Mouse (Mus musculus) heart, postnatal 14 days (tissue): Measurements from ENCODE around the gene Gid4. TPM values are rescaled to one million over a fixed set of nuclear protein-coding genes. Genes with fewer than 3 reads are reported as not detected.
"Not testable (repeated sequence)": the region's sequence is repeated elsewhere in the genome, so short reads cannot be mapped to it uniquely, and the experiment has no call there.

Experiments
- DNase-seq, 2 experiments: peaks; one replicate each; pipeline ENCODE4 v3.0.0; 2021 to 2022
- intact Hi-C: fragments of 180-260 bp; cut with DNase I; formaldehyde crosslinking; loops from one replicate; pipeline ENCODE4 v1.15.1; 2025
- total RNA-seq, 2 experiments: library from RNA; stranded (reverse); gene quantifications; 2 replicates each; pipeline ENCODE4 v1.2.3; 2021

The Gid4 gene
- total RNA-seq, 2 experiments from 2014 or later = 34.4 to 35.7 TPM

DNA sequence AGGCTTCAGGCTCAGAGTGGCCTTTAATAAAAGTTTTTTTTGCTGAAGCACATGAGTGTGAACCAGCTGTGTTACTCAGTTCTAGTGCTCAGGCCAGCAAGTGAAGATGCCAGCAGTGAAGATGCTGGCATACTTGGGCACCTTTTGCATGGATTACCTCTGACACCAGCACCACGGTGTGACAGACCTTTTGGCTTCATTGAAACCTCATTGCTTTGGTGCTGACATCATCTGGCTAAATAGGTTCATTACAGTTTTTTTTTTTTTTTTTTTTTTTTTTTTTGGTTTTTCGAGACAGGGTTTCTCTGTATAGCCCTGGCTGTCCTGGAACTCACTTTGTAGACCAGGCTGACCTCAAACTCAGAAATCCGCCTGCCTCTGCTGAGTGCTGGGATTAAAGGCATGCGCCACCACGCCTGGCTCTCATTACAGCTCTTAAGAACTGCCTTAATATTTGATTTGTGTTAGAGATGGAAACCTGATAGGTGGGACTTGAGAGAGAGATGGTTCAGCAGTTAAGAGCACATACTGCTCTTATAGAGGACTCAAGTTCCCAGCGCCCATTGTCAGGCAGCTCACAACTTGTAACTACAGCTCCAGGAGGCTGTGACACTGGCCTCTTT is 5.2 kb downstream of the Gid4 start:
- peak in 1 of 2 experiments; percentile 2 for DNase-seq
- intact Hi-C loops = no loop called here

- intact Hi-C loops = no loop called here
- no peak for DNase-seq
Observed at GRCm38 (mm10) chr11:60423006-60423405, 6.1 kb downstream of the Gid4 start.

- DNase-seq = no peak
- intact Hi-C loops = no loop called here
Observed at GRCm38 (mm10) chr11:60426417-60426816, 9.5 kb downstream of the Gid4 start.

GRCm38 (mm10) chr11:60427628-60428027 is 10.7 kb downstream of the Gid4 start:
- intact Hi-C loops = no loop called here
- DNase-seq = no peak

DNA sequence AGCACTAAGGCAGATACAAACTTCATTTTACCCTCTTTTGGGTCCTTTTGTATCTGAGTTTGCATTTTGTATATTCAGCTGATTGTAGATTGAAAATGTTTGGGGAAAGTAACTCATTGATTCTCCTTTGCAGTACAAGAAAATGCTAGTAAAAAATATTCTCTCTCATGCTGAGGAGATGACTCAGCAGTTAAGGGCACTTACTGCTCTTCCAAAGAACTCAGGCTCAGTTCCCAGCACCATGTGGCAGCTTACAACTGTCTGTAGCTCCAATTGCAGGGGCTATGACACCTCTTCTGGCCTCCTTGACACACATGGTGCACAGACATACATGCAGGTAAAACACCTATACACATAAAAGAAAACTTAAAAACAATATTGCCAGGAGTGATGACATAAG is 16.6 kb downstream of the Gid4 start:
- DNase-seq = no peak
- intact Hi-C loops = no loop called here

GRCm38 (mm10) chr11:60435133-60435532 is 18.2 kb downstream of the Gid4 start:
- no peak for DNase-seq
- intact Hi-C loops = no loop called here

GRCm38 (mm10) chr11:60436618-60437017 is 19.7 kb downstream of the Gid4 start:
- no peak for DNase-seq
- intact Hi-C loops = no loop called here

- DNase-seq, intact Hi-C loops: not testable (repeated sequence)
Observed at GRCm38 (mm10) chr11:60439621-60440020, 22.7 kb downstream of the Gid4 start.

- DNase-seq = no peak
- intact Hi-C loops = no loop called here
Observed at GRCm38 (mm10) chr11:60440176-60440575, 23.2 kb downstream of the Gid4 start.

GRCm38 (mm10) chr11:60442896-60443295 is 26.0 kb downstream of the Gid4 start:
- intact Hi-C loops = no loop called here

DNA sequence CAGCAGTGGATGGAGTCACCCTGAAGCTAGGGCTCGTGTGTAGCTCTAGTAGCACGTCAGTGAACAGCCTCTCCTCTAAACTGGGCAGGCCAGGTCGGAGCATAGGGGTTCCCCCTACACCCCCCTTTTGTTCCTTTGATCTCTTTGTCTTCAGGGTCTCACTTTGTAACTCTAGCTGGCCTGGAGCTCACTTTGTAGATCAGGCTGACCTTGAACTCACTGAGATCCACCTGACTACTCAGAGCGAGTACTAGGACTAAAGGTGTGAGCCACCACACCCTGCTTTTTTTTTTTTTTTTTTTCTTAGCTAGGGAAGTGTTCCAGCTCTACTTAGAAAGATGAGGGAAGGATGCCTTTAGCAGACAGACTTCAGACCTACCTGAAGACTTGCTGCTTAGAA is 27.1 kb downstream of the Gid4 start:
- intact Hi-C loops = no loop called here
- DNase-seq = no peak

More at GRCm38 (mm10) chr11:60442896-60443295, 26.0 kb downstream of the Gid4 start:
- no peak for DNase-seq

DNA sequence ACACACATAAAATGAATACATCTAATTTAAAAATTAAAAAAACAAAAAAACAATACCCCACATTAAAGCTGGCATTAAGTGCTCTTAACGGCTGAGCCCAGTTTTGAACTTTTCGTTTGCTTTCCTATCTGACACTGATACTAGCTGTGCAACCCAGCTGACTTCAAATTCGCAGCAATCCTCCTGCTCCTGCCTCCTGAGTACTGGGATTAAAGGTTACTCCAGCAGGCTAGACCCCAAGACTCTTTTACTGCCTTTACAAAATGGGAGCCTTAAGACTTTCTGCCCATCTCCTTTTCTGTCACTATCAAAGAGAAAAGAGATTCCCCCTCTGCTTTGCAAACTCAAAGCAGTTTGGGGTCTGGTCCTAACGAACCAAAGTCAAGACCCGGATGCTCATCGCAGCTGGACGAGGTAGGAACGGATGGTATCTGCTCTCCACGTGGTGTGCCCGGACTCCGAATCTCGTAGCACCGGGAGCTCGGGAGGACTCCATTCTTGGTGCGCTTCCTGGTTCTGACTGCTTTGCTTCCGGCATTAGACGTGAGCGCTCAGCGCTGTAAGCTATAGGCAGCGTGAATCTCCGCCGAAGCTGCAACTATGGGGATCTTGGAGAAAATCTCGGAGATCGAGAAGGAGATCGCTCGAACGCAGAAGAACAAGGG is 37.3 kb downstream of the Gid4 start, which contains the start of gene Drg2:
TSS of gene Drg2 (plus strand) at position 512 of the 665 bp plus-strand sequence.
- intact Hi-C loops = no loop called here
- peak; percentile 86 to 93 for DNase-seq

- intact Hi-C loops = loop anchor here (5.0 kb wide), 1 partner anchor 73 kb away; no protein-coding TSS in a partner anchor
- peak in 1 of 2 experiments; percentile 9 for DNase-seq
Observed at GRCm38 (mm10) chr11:60454745-60455087, 37.8 kb downstream of the Gid4 start.

- intact Hi-C loops = loop anchor here (5.0 kb wide), 1 partner anchor 69 kb away; no protein-coding TSS in a partner anchor
- DNase-seq = no peak
Observed at GRCm38 (mm10) chr11:60457973-60458372, 41.0 kb downstream of the Gid4 start.

DNA sequence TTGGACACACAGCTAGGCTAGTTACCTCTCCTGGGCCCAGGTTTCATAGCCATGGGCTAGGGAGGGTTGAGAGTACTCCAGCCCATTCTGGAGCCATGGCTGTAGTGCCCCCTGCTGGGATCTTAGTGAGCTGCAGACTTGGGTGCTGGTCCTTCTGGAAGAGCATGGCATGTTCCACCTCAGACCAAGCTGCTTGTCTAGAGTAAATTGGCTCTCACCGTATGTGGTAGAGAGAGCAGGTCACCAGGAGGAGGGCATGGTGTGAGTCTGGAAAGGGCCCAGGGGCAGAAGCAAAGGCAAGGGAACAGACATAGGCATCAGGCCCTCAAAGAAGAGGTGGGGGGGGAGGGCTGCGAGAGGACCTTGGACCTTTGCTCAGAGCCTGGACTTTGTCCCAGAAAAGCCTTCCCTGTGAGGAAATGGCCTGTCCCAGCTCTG is 49.0 kb downstream of the Gid4 start:
- intact Hi-C loops = no loop called here
- peak in 1 of 2 experiments; percentile 29 for DNase-seq

- intact Hi-C loops = no loop called here
- no peak for DNase-seq
Observed at GRCm38 (mm10) chr11:60469039-60469438, 52.1 kb downstream of the Gid4 start, which contains the start of gene Myo15. Gene Myo15, plus strand, starts transcription at chr11:60469339.

GRCm38 (mm10) chr11:60470743-60471142 is 53.8 kb downstream of the Gid4 start:
- intact Hi-C loops = no loop called here
- no peak for DNase-seq

DNA sequence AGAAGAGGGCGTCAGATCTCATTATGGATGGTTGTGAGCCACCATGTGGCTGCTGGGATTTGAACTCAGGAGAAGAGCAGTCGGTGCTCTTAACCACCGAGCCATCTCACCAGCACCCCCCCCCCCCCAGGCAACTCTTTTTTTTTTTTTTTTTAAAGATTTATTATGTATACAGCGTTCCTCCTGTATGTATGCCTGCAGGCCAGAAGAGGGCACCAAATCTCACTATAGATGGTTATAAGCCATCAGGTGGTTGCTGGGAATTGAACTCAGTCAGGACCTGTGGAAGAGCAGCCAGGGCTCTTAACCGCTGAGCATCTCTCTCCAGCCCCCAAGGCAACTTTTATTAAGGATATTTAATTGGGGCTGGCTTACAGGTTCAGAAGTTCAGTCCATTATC is 57.6 kb downstream of the Gid4 start:
- intact Hi-C loops = no loop called here
- no peak for DNase-seq

- intact Hi-C loops = no loop called here
- DNase-seq = no peak
Observed at GRCm38 (mm10) chr11:60475668-60476362, 58.9 kb downstream of the Gid4 start.

- DNase-seq = no peak
- intact Hi-C loops = no loop called here
Observed at GRCm38 (mm10) chr11:60478121-60478520, 61.2 kb downstream of the Gid4 start.

DNA sequence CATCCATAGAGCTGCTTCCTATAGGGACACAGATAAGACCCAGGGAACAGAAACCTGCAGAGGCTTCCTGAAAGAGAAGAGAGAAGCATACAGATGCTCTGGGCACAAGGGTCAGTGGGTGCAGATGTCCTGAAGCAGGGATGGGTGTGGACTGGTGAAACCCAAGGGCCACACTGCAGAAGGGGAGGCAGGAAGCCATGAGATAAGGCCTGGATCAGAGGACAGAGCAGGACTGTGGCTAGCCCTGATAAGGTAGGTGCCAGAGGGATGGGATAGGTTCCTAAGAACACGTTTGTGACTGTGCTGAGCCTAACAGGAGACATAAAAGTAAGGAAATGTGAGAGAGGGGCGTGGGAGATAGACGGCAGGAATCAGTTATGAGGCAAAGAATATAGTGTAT is 69.3 kb downstream of the Gid4 start:
- intact Hi-C loops = no loop called here
- DNase-seq = no peak
